8 mouse cellular contexts compared by ENCODE assay signal in genomic region chr13:34875741-34876445, GRCm38 (mm10). TPM values are rescaled to one million over a fixed set of nuclear protein-coding genes. Genes with fewer than 3 reads are reported as not detected.
DNase-seq lines count a peak whose midpoint lies in the region; ATAC-seq and TF ChIP-seq lines count a peak whose summit lies in the region.

No protein-coding gene starts in this region.

- 0 out of 2 replicates have a peak, but pooled peaks cover 3% of the 10 kb centered on the region for H3K4me1 ChIP-seq in thymus, adult 2 months (replicated peaks; ENCODE audit: control insufficient read depth, insufficient read depth, low read length)
- peaks cover 14% of the 10 kb centered on the region for H3K4me1 ChIP-seq in heart, embryonic 11.5 days (ENCODE audit: control insufficient read depth, insufficient read depth, low read length)
- H3K4me1 ChIP-seq in kidney, embryonic 16.5 days (ENCODE audit: insufficient read depth, low read length) = peaks cover 20% of the 10 kb centered on the region

- peak overlapping the region; percentile 73 for H3K4me2 ChIP-seq in heart, embryonic 11.5 days
- peak overlapping the region; percentile 84 for H3K4me2 ChIP-seq in kidney, embryonic 16.5 days (replicated peaks; ENCODE audit: low read depth, low read length)

- H3K27ac ChIP-seq in thymus, adult 2 months (ENCODE audit: control insufficient read depth, insufficient read depth, low read length) = peak overlapping the region; percentile 62
- H3K27ac ChIP-seq in heart, embryonic 11.5 days (ENCODE audit: low read depth, low read length) = peak overlapping the region; percentile 99
- H3K27ac ChIP-seq in kidney, embryonic 16.5 days (ENCODE audit: low read length) = peak overlapping the region; percentile 99

- TF ChIP-seq POLR2A in thymus, adult 2 months (IDR thresholded peaks at IDR 0.05; ENCODE audit: control insufficient read depth, extremely low read depth, insufficient read depth, low read length, poor library complexity) = no peak

- under 1% methylated on average over 48 of the region's 50 CpGs for WGBS in thymus, adult 2 months
- WGBS in heart, embryonic 11.5 days (ENCODE audit: insufficient replicate concordance) = under 1% methylated on average over 48 of the region's 50 CpGs
- under 1% methylated on average over 36 of the region's 50 CpGs for WGBS in kidney, embryonic 16.5 days

- H3K36me3 ChIP-seq in thymus, adult 2 months (ENCODE audit: control insufficient read depth, insufficient read depth, low read length) = no peaks in the 10 kb centered on the region
- H3K36me3 ChIP-seq in heart, embryonic 11.5 days (ENCODE audit: control insufficient read depth, insufficient read depth, low read length) = no peaks in the 10 kb centered on the region; the same call in 1 of the 2 replicates
- H3K36me3 ChIP-seq in kidney, embryonic 16.5 days (ENCODE audit: insufficient read depth, low read length) = no peaks in the 10 kb centered on the region

- TF ChIP-seq CTCF in thymus, adult 2 months (IDR thresholded peaks at IDR 0.05; ENCODE audit: borderline replicate concordance, control insufficient read depth, extremely low read depth, insufficient read depth, low read length, poor library complexity) = no peak

- no peak for DNase-seq in thymus, adult 2 months
- no peak for DNase-seq in thymus, adult 18-20 months
- DNase-seq in embryo, embryonic 11 days = peak; percentile 79
- DNase-seq in lung, postnatal 25 days (ENCODE audit: low spot score) = peak; percentile 65
- DNase-seq in spleen, postnatal 14 days (ENCODE audit: low spot score in 2 of 2) = peak; percentile 50 to 57
- DNase-seq in cerebellum, adult 9-10 months = no peak

- peak overlapping the region; percentile 96 for H3K4me3 ChIP-seq in thymus, adult 2 months (ENCODE audit: control insufficient read depth, insufficient read depth, low read length)
- H3K4me3 ChIP-seq in heart, embryonic 11.5 days (ENCODE audit: low read depth, low read length) = peak overlapping the region; percentile 86
- H3K4me3 ChIP-seq in kidney, embryonic 16.5 days (ENCODE audit: low read length) = peak overlapping the region; percentile 98

- H3K9me3 ChIP-seq in heart, embryonic 11.5 days (replicated peaks; ENCODE audit: control insufficient read depth, low read length) = no peaks in the 10 kb centered on the region
- no peaks in the 10 kb centered on the region for H3K9me3 ChIP-seq in kidney, embryonic 16.5 days (ENCODE audit: low read length)

- H3K27me3 ChIP-seq in thymus, adult 2 months (ENCODE audit: control insufficient read depth, insufficient read depth, low read length) = no peaks in the 10 kb centered on the region
- no peaks in the 10 kb centered on the region for H3K27me3 ChIP-seq in heart, embryonic 11.5 days (ENCODE audit: control insufficient read depth, insufficient read depth, low read length)
- H3K27me3 ChIP-seq in kidney, embryonic 16.5 days (ENCODE audit: insufficient read depth, low read length) = no peaks in the 10 kb centered on the region

- peak; percentile 43; the same call in 1 of the 2 replicates for ATAC-seq in heart, embryonic 11.5 days (replicated peaks; ENCODE audit: insufficient number of reproducible peaks, low FRiP score, low TSS enrichment)
- ATAC-seq in kidney, embryonic 16.5 days (ENCODE audit: low FRiP score, low TSS enrichment) = peak; percentile 55

- peak overlapping the region; percentile 96 for H3K9ac ChIP-seq in heart, embryonic 11.5 days (ENCODE audit: low read depth, low read length)
- H3K9ac ChIP-seq in kidney, embryonic 16.5 days (replicated peaks; ENCODE audit: low read length) = peak overlapping the region; percentile 98

RNA-seq across cellular contexts. Expression of gene Prpf4b, which starts 0.8 kb away (rescaled TPM):
- 26.3 and 33.7 TPM in 2 replicates for polyA plus RNA-seq in thymus, adult 2 months (2012; rRNA removed)
- polyA plus RNA-seq in heart, embryonic 11.5 days (2014; fragmentation: Nextera tagmentation; extraction: Ambion mirVana) = 79.8 and 80.5 TPM in 2 replicates
- polyA plus RNA-seq in kidney, embryonic 16.5 days (2015; fragmentation: Nextera tagmentation; extraction: Ambion mirVana) = 54.2 and 63.2 TPM in 2 replicates

RNA-seq across cellular contexts. Expression of gene Fam217a, which starts 48.2 kb away (rescaled TPM):
- 0.06 TPM in 1 of 2 replicates, not detected in the other for polyA plus RNA-seq in thymus, adult 2 months (2012; rRNA removed)
- polyA plus RNA-seq in heart, embryonic 11.5 days (2014; fragmentation: Nextera tagmentation; extraction: Ambion mirVana) = 2.4 and 2.7 TPM in 2 replicates
- polyA plus RNA-seq in kidney, embryonic 16.5 days (2015; fragmentation: Nextera tagmentation; extraction: Ambion mirVana) = 4.6 and 5.5 TPM in 2 replicates

RNA-seq across cellular contexts. Expression of gene 4933417A18Rik, which starts 48.3 kb away (rescaled TPM):
- polyA plus RNA-seq in thymus, adult 2 months (2012; rRNA removed) = not detected in 2 replicates
- polyA plus RNA-seq in heart, embryonic 11.5 days (2014; fragmentation: Nextera tagmentation; extraction: Ambion mirVana) = not detected in 2 replicates
- not detected in 2 replicates for polyA plus RNA-seq in kidney, embryonic 16.5 days (2015; fragmentation: Nextera tagmentation; extraction: Ambion mirVana)

Comparison
In these comparisons a context has a peak if more than half of its experiments do, and no peak if none do; other contexts are left out.
1. DNase-seq: peak in embryo, embryonic 11 days (single experiment), lung, postnatal 25 days (single experiment) and spleen, postnatal 14 days (2 of 2); none in thymus, adult 2 months (single experiment), thymus, adult 18-20 months (0 of 2) and cerebellum, adult 9-10 months (single experiment).
2. Peak in every context shown above with its lines, with median percentiles within 50 percentile points of each other: H3K27ac ChIP-seq and H3K4me3 ChIP-seq.